Mouse (Mus musculus) frontal cortex, adult 2 months (tissue): ENCODE measurements around the gene Tut1. TPM values are rescaled to one million over a fixed set of nuclear protein-coding genes. Genes with fewer than 3 reads are reported as not detected.
A peak's percentile ranks its signal among the peaks of the same experiment; 100 is the strongest.

Experiments
- DNase-seq, 2 experiments: peaks; one replicate each; pipeline ENCODE4 v3.0.0; 2022; ENCODE audit warnings: low spot score in 1 of 2; ENCODE audit errors: extremely low spot score in 1 of 2
- polyA plus RNA-seq: library from polyadenylated mRNA; depleted of rRNA; stranded (reverse); fragments of >200 nt; gene quantifications from 2 replicates; pipeline ENCODE4 v1.2.3, GENCODE M21; 2012

Gene Tut1
- polyA plus RNA-seq, 1 experiment, result 19.6 TPM

GRCm38 (mm10) chr19:8982303-8983149 lies 28.9 kb downstream of the Tut1 start:
- DNase-seq, result no peak

- no peak for DNase-seq
Measured at GRCm38 (mm10) chr19:8983150-8983650, 29.6 kb downstream of the Tut1 start.

DNA sequence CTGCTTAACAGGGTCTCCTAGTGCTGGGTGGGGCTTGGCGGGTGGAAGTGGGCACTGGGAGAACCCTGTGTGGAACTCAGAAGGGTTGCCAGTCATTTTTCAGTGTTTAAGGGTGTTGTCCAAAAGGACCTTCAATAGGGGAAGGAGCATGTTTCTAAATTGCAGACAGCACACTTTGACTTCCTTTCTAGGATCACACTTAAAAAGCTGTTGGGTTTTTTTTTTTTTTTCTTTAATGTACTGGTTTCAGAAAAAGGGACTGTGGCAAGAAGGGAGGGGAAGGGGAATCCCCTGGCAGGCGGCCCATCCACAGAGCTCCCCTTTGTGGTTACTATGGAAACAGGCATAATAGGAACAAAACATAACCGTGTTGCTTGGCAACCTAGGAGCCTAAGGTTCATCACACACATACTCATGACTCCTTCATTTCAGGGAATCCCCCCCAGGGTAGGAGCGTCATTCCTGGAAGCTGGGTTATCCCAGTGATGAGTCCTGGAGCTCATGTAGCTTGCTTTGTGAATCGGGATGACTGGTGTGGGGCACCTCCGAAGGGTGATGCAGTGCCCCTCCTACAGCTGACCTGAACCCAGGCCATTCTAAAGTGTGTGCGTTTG lies 30.7 kb downstream of the Tut1 start:
- DNase-seq, result peak in 1 of 2 experiments; percentile 54

- no peak for DNase-seq
Measured at GRCm38 (mm10) chr19:8985891-8986290, 32.2 kb downstream of the Tut1 start.

DNA sequence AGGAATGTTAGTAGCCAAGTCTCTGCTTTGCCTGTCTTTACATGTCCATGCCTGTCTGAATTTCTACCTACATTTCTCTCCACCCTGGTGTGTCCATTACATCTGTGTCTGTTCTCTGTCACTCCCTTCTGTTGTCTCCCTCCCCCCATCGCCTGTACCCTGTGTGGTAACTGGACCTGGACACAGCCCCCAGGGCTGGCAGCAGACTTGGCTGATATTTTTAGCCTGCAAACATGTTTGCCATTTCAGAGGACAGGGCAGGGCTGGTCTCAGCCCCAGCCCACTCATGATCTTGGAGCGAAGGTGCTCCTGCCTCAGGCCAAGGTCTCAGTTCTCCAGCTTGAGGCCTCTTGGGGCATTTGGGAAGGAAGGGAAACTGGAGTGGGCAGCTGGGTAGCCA lies 34.2 kb downstream of the Tut1 start:
- DNase-seq, result no peak

- DNase-seq, result no peak
Measured at GRCm38 (mm10) chr19:8988346-8989065, 34.9 kb downstream of the Tut1 start.

- DNase-seq, result no peak
Measured at GRCm38 (mm10) chr19:8989066-8989566, 35.5 kb downstream of the Tut1 start, which contains the start of gene Ahnak. Gene Ahnak, plus strand, starts transcription at chr19:8989284.

- DNase-seq, result no peak
Measured at GRCm38 (mm10) chr19:8989567-8990431, 36.2 kb downstream of the Tut1 start.

- DNase-seq, result no peak
Measured at GRCm38 (mm10) chr19:8990432-8991102, 36.9 kb downstream of the Tut1 start.

DNA sequence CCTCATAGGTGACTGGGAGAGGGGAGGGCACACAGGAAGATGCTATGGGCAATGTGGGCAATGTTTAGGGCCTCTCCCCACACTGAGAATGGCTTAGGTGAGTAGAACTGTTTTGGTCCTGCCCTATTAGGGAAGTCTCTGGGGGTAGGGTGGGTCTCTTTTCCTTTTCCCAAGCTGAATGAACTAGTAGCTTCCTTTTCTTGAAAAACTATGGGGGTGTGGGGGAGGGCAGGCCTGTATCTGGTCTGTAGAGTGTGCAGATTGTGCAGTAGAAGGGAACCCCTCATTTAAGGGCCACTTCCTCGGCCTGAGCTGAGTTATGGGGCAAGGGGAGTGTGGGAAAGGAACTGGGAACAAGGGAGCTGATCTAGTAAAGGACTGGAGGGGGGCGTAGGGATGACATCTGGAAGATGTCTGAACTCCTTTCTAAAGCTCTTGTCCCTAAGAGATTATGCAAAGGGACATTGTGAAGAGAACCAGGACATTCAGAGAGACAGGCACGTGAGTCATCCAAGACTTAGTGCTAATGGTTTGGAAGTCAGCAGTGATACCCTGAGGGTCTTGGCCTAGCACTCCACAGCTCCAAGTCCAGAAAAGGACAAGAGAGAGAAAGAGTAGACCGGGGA lies 37.7 kb downstream of the Tut1 start:
- DNase-seq, result no peak

DNA sequence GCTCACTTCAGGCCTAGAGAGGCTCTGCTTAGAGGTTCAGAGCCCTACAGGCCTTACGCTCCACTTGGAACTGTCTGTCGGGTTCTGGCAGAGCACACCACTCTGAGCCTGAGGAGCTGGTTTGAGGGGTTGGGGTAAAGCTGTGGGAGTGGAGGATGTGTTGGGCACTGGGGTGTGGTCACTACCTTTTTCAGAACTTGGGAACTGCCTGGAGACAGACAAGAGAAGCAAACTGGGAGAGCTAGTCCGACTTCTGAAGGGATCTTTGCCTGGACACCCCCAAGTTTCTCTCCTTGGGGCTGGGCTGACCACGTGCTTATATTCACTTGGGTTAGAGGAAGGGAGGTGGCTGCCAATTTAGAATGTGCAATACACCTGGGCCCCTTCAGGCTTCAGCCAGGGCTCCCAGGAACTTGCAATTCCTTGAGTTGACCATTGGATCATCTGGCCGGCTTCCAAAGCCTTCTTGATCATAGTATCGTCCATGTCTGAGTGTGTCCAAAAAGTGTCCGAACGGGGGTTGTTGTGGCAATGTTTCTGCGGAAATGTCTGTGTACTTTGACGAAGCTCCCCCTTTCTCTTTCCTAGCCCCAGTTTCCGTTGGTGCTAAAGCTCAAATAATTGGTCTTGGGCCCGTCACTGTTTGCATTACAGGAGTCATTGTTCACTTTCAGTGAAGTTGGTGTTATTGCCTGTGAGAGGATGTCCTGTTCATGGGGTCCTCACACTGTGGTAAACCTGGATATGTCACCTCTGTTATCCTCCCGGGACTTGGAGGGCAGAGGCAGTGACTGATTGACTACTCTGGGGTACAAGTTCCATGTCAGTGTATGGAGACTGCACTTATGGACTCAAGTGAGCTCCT lies 38.5 kb downstream of the Tut1 start:
- no peak for DNase-seq

GRCm38 (mm10) chr19:8992769-8993624 lies 39.4 kb downstream of the Tut1 start:
- peak; percentile 38 to 85 for DNase-seq

- no peak for DNase-seq
Measured at GRCm38 (mm10) chr19:8993625-8993912, 39.9 kb downstream of the Tut1 start.

GRCm38 (mm10) chr19:8994813-8995607 lies 41.4 kb downstream of the Tut1 start:
- DNase-seq, result no peak

DNA sequence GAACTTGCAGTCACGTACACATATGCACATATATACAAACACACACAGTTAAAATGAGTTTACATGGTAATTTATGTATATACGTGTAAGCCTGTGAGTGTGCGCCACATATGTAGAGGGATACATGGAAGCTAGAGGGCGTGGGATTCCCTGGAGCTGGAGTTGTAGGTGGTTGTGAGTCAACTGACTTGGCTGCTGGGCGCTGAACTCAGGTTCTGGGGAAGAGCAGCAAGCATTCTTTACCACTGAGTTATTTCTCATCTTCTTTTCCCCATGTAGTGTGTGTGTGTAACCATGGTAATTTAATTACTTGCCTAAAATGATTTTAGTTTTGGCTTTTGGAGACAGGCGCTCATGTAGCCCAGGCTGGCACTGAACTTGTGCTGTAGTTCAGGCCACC lies 43.0 kb downstream of the Tut1 start:
- no peak for DNase-seq

DNA sequence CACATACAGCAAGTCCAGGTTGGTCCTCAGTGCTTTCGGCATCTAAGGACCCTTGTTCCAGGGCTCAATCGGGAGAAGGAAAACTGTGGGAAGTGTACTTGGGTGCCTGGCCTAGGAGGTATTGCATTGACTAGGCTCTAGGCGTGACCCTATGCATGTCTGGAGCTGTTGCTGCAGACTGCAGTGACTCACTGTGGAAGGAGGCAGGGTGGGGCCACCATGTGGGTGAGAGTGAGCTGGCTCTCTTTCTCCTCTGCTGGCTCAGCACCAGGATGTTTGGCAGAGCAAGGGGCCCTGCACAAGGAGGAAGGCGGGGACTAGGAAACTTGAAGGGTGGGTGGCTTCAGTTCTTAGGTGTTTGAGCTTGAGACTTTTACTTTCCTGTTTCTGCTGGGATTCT lies 43.9 kb downstream of the Tut1 start:
- DNase-seq, result peak; percentile 73 to 87

- DNase-seq, result no peak
Measured at GRCm38 (mm10) chr19:8998546-8998945, 44.9 kb downstream of the Tut1 start.
